Mouse (Mus musculus): Measurements from ENCODE around the gene Klf4.

Klf4 gene

DNA sequence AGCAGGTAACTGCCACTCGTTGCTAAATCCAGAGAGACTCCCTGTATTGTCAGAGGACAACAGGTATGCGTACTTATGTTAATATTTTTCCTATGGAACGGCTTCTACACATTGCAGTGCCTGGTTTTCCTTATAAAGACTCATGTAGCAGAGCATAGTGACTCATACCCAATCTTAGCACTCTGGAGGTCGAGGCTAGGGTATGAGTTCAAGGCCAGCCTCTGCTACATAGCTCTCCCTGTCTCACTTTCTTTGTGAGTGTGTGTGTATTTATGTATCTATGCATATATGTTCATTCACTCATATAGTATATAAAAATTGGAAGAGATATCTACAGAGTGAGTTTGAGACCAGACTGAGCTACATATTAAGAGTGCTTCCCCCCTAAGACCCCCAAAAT is 8.3 kb downstream of the Klf4 start:
- no peak for DNase-seq (ENCODE audit: low read depth, low spot score)

DNA sequence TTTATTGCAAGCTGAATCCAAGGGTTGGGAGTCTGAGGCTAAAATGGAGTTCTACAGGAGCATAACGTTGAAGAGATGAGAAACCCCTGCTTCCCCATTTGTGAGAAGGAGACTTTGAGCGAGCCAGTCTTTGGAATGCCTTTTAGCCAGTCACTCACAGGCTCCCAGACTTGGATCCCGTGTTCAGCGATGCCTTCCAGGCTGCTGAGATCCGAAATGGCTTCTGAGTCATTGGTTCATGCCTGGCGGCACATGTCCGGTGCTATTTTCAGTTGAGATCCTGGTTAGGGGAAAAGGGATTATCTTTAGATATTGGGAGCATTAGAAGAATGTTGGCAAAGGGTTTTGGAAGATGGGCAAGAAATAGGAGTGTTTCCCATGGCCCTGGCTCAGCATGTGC is 14.8 kb downstream of the Klf4 start:
- no peak for DNase-seq (ENCODE audit: low read depth, low spot score)

DNA sequence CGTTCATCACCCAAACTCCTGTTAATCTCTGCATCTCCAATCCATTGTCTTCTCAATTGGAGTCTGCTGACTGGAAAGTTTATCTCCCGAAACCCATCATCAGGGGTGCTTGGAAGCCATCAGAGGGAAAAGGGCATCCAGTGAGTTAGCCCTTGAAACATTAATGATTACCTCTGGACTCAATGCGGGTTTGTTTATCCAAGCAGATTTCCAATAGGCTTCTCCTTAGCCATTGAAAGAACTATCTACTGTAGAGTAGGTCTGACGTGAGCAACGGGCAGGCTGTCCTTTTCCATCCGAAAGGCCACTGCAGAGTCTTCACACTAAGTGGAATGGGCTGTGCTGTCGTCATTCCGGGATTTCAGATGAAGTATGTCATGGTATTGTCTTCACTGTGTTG is 16.2 kb downstream of the Klf4 start:
- no peak for DNase-seq (ENCODE audit: low read depth, low spot score)

DNA sequence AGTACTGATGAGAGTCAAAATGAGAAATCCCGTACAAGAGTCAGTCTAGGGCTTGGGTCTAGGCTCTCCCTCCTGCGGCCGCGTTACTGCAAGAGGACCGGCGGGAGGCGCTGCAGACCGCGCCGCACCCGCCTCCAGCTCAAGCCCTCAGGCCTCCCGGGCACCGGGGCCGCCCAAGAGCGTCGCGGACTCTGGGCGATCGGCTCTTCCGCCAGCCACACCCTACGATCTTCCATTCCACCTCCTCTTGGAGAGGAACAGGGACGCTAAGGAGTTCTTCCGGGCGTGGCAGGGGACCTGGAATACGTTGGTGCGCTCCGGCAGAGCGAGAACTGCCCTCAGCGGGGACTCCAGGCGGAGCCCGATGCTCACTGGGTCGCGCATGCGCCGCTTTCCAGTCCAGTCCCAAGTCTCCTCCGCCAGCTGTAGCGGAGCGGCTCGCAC is 17.5 kb downstream of the Klf4 start:
- peak; percentile 83 for DNase-seq (ENCODE audit: low read depth, low spot score)

GRCm38 (mm10) chr4:55513615-55514279 is 18.5 kb downstream of the Klf4 start:
- no peak for DNase-seq (ENCODE audit: low read depth, low spot score)

GRCm38 (mm10) chr4:55511389-55511788 is 20.9 kb downstream of the Klf4 start:
- DNase-seq (ENCODE audit: low read depth, low spot score), result no peak

DNA sequence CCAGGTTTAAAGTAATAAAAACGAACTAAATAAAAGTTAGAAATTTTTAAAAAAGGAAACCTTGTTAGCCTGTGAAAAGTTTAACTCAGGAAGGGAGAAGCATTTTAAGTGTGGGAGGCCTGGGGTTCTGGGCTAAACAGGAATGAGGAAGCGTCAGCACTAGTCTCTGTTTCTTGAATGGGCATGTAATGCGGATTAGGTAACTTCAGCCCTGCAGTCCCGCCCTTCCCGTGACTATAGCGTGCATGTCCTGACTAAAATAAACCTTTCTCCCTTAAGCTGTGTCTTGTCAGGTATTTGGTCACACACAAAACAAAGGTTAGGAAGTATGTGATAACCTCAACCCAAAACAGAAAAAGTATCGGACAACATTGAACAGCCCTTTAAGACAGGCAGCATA is 23.6 kb downstream of the Klf4 start:
- DNase-seq (ENCODE audit: low read depth, low spot score), result no peak

DNA sequence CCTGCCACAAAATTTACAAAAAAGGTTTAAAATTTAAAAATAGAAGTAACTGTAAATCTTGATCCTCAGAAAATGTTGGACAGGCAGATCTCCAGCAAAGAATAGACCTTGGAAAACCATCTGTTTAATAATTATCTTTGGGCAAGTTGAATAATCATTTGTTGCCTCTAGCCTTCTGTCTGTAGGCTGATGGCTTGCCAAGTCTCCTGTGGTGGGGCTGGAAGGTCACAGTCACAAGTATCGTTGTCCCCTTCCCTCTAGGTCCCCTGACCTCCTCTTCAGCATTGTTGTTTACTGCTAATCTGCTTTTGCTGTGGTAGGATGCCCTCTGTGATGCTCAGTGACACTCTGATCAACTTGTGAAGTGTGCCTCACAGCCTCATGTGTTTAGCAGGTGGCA is 33.6 kb downstream of the Klf4 start:
- no peak for DNase-seq (ENCODE audit: low read depth, low spot score)

DNA sequence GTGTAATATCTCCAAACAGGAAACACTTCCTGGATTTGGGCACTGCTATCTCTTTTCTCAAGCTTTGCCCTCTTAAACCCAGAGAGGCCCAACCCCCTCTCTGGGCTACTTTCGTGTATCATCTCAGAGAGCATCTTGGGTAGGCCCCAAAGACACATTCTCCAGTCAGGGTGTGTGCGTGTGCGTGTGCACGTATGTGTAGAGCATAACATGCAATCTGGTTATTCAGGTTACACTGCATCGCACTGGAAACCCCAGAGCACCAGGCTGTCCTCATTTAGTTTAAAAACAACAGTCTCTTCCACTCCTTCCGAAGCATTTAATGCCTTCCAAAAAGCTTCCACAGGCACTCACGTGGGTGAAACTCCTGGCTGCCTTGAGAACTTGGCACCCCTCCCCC is 35.9 kb downstream of the Klf4 start:
- no peak for DNase-seq (ENCODE audit: low read depth, low spot score)

DNA sequence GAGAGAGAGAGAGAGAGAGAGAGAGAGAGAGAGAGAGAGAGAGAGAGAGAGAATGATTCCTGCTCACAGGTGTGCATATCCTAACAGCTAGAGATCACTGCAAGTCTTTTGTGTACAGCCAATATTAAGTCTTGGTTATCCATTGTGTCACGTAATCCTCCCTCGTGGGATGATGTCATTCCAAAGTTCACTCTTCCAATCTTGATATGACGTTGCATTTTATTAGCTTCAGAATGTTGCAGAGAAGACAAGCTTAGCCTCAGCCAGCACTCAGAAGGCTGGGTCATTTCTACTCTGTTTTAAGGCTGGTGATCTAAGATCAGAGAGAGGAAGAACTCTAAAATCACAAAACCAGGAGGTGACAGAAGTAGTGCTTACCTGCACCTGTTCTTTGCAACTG is 39.0 kb downstream of the Klf4 start:
- no peak for DNase-seq (ENCODE audit: low read depth, low spot score)

GRCm38 (mm10) chr4:55489328-55489727 is 42.9 kb downstream of the Klf4 start:
- no peak for DNase-seq (ENCODE audit: low read depth, low spot score)

DNA sequence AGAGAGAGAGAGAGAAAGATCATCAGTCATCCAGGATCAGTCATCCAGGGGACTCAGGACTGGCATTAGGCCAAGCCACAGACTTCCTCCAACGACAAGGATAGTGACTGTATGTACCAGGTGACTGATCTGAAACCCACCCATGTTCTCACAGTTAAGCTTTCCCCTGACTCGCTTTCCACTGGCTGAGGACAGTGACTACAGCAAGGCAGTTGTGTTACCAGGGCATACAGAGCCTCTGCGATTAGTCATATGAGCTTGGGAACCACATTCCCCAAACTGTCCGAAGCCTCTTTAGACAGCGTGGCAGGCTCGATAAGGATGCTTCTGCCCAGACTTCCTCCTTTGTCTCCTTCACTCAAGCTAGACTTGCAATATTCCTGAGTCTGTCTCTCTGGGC is 43.7 kb downstream of the Klf4 start:
- DNase-seq (ENCODE audit: low read depth, low spot score), result no peak

GRCm38 (mm10) chr4:55480322-55480767 is 51.9 kb downstream of the Klf4 start:
- peak; percentile 81 for DNase-seq (ENCODE audit: low read depth, low spot score)

DNA sequence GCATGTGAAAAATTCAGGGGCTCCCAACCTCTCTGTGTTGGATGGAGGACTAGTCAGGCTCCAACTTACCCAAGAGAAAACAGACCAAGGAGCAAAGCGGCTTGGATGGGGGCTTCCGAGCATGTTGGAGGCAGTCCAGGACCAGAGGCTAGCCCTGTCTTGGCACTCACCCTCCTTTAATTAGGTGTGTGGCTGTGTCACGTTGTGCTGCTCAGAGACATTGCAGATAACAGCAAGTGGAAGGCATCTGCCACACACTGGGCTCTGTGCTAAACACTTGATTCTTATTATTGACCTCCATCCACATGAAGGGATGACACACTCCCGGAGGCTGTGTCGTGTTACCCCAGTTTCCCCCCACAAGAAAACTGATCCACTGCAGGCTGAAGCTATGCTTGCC is 53.9 kb downstream of the Klf4 start:
- no peak for DNase-seq (ENCODE audit: low read depth, low spot score)

GRCm38 (mm10) chr4:55477933-55478332 is 54.3 kb downstream of the Klf4 start:
- DNase-seq (ENCODE audit: low read depth, low spot score), result no peak

DNA sequence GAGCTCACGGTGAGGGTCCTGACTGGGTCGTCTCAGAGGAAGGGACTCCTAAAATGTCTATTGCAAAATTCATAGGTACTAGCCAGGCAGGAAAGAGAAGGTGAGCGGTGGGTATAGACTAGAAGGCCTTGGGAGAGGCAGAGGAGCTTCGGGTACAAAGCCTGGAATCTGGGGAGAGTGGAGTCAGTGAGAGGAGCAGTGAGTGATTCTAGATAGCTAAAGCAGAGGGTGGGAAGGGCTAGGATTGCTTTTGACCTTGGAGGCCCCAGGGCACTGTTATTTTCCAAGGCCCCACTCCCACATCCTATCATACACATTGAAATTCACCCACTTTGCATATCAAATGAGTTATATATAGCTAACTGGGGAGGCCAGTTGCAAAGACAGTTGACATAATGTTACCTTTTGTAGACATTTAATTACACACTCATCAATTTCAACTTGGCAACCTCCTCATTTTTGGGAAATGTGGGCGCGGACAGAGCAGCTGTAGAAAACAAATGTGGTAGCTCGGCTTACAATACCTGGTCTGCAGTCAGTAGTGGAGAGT is 55.0 kb downstream of the Klf4 start:
- DNase-seq (ENCODE audit: low read depth, low spot score), result no peak
